ENCODE assay signal across 11 mouse cellular contexts in genomic region chr1:162183438-162183837, GRCm38 (mm10).
DNase-seq lines count a peak whose midpoint lies in the region; ATAC-seq lines count a peak whose summit lies in the region.
"Had no signal": no experiment of that assay in that cellular context is flagged by ENCODE, and none has a peak within 500 bp of the region (broad histone marks: within the 10 kb centered on the region; RNA-seq: fewer than 3 reads in every experiment).

No protein-coding gene starts in this region.

- no peaks in the 10 kb centered on the region for H3K9me3 ChIP-seq in hindbrain, embryonic 10.5 days
- H3K9me3 ChIP-seq in hindbrain, embryonic 16.5 days (ENCODE audit: control insufficient read depth, low read length): no peaks in the 10 kb centered on the region
- no peaks in the 10 kb centered on the region for H3K9me3 ChIP-seq in midbrain, embryonic 15.5 days
- H3K9me3 ChIP-seq in midbrain, embryonic 11.5 days (ENCODE audit: control insufficient read depth, low read length): no peaks in the 10 kb centered on the region
- no peaks in the 10 kb centered on the region for H3K9me3 ChIP-seq in hindbrain, embryonic 12.5 days (replicated peaks)
- H3K9me3 ChIP-seq in stomach, embryonic 16.5 days (replicated peaks; ENCODE audit: control insufficient read depth, low read length): no peaks in the 10 kb centered on the region
- H3K9me3 ChIP-seq: liver, embryonic 13.5 days; megakaryocyte, embryonic 14.5 days had no signal

- no peak overlapping the region for H3K4me2 ChIP-seq in hindbrain, embryonic 16.5 days (ENCODE audit: low read length)
- H3K4me2 ChIP-seq in midbrain, embryonic 15.5 days: no peak overlapping the region
- no peak overlapping the region for H3K4me2 ChIP-seq in midbrain, embryonic 11.5 days
- no peak overlapping the region for H3K4me2 ChIP-seq in hindbrain, embryonic 12.5 days (replicated peaks)
- H3K4me2 ChIP-seq in stomach, embryonic 16.5 days (ENCODE audit: low read depth, low read length): no peak overlapping the region
- H3K4me2 ChIP-seq: liver, embryonic 13.5 days had no signal

- no peak for ATAC-seq in hindbrain, embryonic 16.5 days
- peak; percentile 18; the same call in 1 of the 2 replicates for ATAC-seq in midbrain, embryonic 15.5 days (replicated peaks)
- no peak for ATAC-seq in midbrain, embryonic 11.5 days (ENCODE audit: low FRiP score)
- ATAC-seq in hindbrain, embryonic 12.5 days (ENCODE audit: low FRiP score): no peak
- no peak for ATAC-seq in stomach, embryonic 16.5 days (ENCODE audit: insufficient read depth, low FRiP score)
- ATAC-seq: inflammation-experienced regulatory T-cells, adult 6 months had no signal

- peaks cover 31% of the 10 kb centered on the region for H3K4me1 ChIP-seq in hindbrain, embryonic 10.5 days (replicated peaks)
- H3K4me1 ChIP-seq in hindbrain, embryonic 16.5 days (ENCODE audit: control insufficient read depth, insufficient read depth, low read depth, low read length): peaks cover 18% of the 10 kb centered on the region
- peaks cover 16% of the 10 kb centered on the region for H3K4me1 ChIP-seq in midbrain, embryonic 15.5 days
- peaks cover 3% of the 10 kb centered on the region; the same call in 1 of the 2 replicates for H3K4me1 ChIP-seq in midbrain, embryonic 11.5 days (ENCODE audit: control insufficient read depth, insufficient read depth, low read length)
- peaks cover 38% of the 10 kb centered on the region for H3K4me1 ChIP-seq in hindbrain, embryonic 12.5 days
- peaks cover 33% of the 10 kb centered on the region for H3K4me1 ChIP-seq in stomach, embryonic 16.5 days (ENCODE audit: control insufficient read depth, insufficient read depth, low read length)
- H3K4me1 ChIP-seq: liver, embryonic 13.5 days had no signal

- no peak for DNase-seq in hindbrain, embryonic 10.5 days (ENCODE audit: low spot score)
- no peak for DNase-seq in midbrain, embryonic 11.5 days (ENCODE audit: low spot score, missing footprints)
- DNase-seq in cerebellum, postnatal 14 days: no peak
- DNase-seq: layer of hippocampus, postnatal 36 days; liver, embryonic 13.5 days had no signal

- H3K27me3 ChIP-seq in hindbrain, embryonic 10.5 days (ENCODE audit: insufficient read depth, poor library complexity, severe bottlenecking): no peaks in the 10 kb centered on the region
- H3K27me3 ChIP-seq in hindbrain, embryonic 16.5 days (replicated peaks; ENCODE audit: control insufficient read depth, insufficient read depth, low read length): no peaks in the 10 kb centered on the region
- no peaks in the 10 kb centered on the region for H3K27me3 ChIP-seq in midbrain, embryonic 15.5 days (replicated peaks)
- no peaks in the 10 kb centered on the region for H3K27me3 ChIP-seq in midbrain, embryonic 11.5 days (ENCODE audit: control insufficient read depth, insufficient read depth, low read length)
- no peaks in the 10 kb centered on the region for H3K27me3 ChIP-seq in hindbrain, embryonic 12.5 days
- H3K27me3 ChIP-seq in stomach, embryonic 16.5 days (ENCODE audit: control insufficient read depth, insufficient read depth, low read length): no peaks in the 10 kb centered on the region
- H3K27me3 ChIP-seq: liver, embryonic 13.5 days; megakaryocyte, embryonic 14.5 days had no signal

- no peaks in the 10 kb centered on the region for H3K36me3 ChIP-seq in hindbrain, embryonic 10.5 days
- no peaks in the 10 kb centered on the region for H3K36me3 ChIP-seq in hindbrain, embryonic 16.5 days (ENCODE audit: control insufficient read depth, insufficient read depth, low read length)
- H3K36me3 ChIP-seq in midbrain, embryonic 15.5 days (replicated peaks): no peaks in the 10 kb centered on the region
- H3K36me3 ChIP-seq in midbrain, embryonic 11.5 days (ENCODE audit: control insufficient read depth, insufficient read depth, low read length): no peaks in the 10 kb centered on the region
- no peaks in the 10 kb centered on the region for H3K36me3 ChIP-seq in hindbrain, embryonic 12.5 days
- no peaks in the 10 kb centered on the region for H3K36me3 ChIP-seq in stomach, embryonic 16.5 days (ENCODE audit: control insufficient read depth, insufficient read depth, low read length)
- H3K36me3 ChIP-seq: liver, embryonic 13.5 days had no signal

- WGBS in hindbrain, embryonic 10.5 days: 67% methylated on average over 3 of the region's 3 CpGs
- WGBS in hindbrain, embryonic 16.5 days: 62% methylated on average over 3 of the region's 3 CpGs
- WGBS in midbrain, embryonic 15.5 days: 57% methylated on average over 3 of the region's 3 CpGs
- 80% methylated on average over 3 of the region's 3 CpGs for WGBS in midbrain, embryonic 11.5 days
- whole genome bisulfite sequencing in hindbrain, embryonic 12.5 days: 67% methylated on average over 3 of the region's 3 CpGs
- 54% methylated on average over 3 of the region's 3 CpGs for WGBS in stomach, embryonic 16.5 days

- peak overlapping the region; percentile 50 for H3K27ac ChIP-seq in hindbrain, embryonic 10.5 days
- no peak overlapping the region for H3K27ac ChIP-seq in hindbrain, embryonic 16.5 days (ENCODE audit: low read depth, low read length)
- no peak overlapping the region for H3K27ac ChIP-seq in midbrain, embryonic 15.5 days
- no peak overlapping the region for H3K27ac ChIP-seq in midbrain, embryonic 11.5 days (ENCODE audit: low read depth, low read length)
- peak overlapping the region; percentile 67 for H3K27ac ChIP-seq in hindbrain, embryonic 12.5 days
- H3K27ac ChIP-seq in stomach, embryonic 16.5 days (ENCODE audit: low read length): peak overlapping the region; percentile 79; the same call in 1 of the 2 replicates
- H3K27ac ChIP-seq: liver, embryonic 13.5 days had no signal

- no peak overlapping the region for H3K4me3 ChIP-seq in hindbrain, embryonic 10.5 days
- H3K4me3 ChIP-seq in hindbrain, embryonic 16.5 days (ENCODE audit: low read length): no peak overlapping the region
- no peak overlapping the region for H3K4me3 ChIP-seq in midbrain, embryonic 15.5 days
- H3K4me3 ChIP-seq in midbrain, embryonic 11.5 days (ENCODE audit: low read depth, low read length): no peak overlapping the region
- no peak overlapping the region for H3K4me3 ChIP-seq in hindbrain, embryonic 12.5 days
- no peak overlapping the region for H3K4me3 ChIP-seq in stomach, embryonic 16.5 days (replicated peaks; ENCODE audit: low read length)
- H3K4me3 ChIP-seq: liver, embryonic 13.5 days; megakaryocyte, embryonic 14.5 days had no signal

- no peak overlapping the region for H3K9ac ChIP-seq in hindbrain, embryonic 16.5 days (ENCODE audit: low read depth, low read length)
- H3K9ac ChIP-seq in midbrain, embryonic 15.5 days: no peak overlapping the region
- no peak overlapping the region for H3K9ac ChIP-seq in midbrain, embryonic 11.5 days (ENCODE audit: low read length)
- no peak overlapping the region for H3K9ac ChIP-seq in hindbrain, embryonic 12.5 days
- H3K9ac ChIP-seq in stomach, embryonic 16.5 days (ENCODE audit: low read length): no peak overlapping the region
- H3K9ac ChIP-seq: liver, embryonic 13.5 days had no signal

Comparison
In these comparisons a context has a peak if more than half of its experiments do, and no peak if none do; other contexts are left out.
1. H3K27ac ChIP-seq: peak in hindbrain, embryonic 10.5 days (single experiment), hindbrain, embryonic 12.5 days (single experiment) and stomach, embryonic 16.5 days (single experiment); none in hindbrain, embryonic 16.5 days (single experiment), midbrain, embryonic 15.5 days (single experiment) and midbrain, embryonic 11.5 days (single experiment).